Mouse (Mus musculus): ENCODE measurements around the gene Mrap. TPM values are rescaled to one million over a fixed set of nuclear protein-coding genes. Genes with fewer than 3 reads are reported as not detected.

Mrap gene
- total RNA-seq (2018; cell fraction: chromatin; rRNA removed): 1 to 10 TPM in 1 of 26 experiments, under 1 TPM in 1, not detected in 24; 0.73 to 1.2 TPM
- total RNA-seq (2018; cell fraction: cytosol; rRNA removed): under 1 TPM in 11 of 26 experiments, not detected in 15; 0.14 to 0.31 (median 0.22) TPM
- 1 to 10 TPM in 1 of 26 experiments, under 1 TPM in 1, not detected in 24; 0.85 to 1.1 TPM for total RNA-seq (2018; cell fraction: nucleus; rRNA removed)
- polyA plus RNA-seq (2018): 0.38 to 1.3 TPM (median 1.2 TPM) in 3 replicates

DNA sequence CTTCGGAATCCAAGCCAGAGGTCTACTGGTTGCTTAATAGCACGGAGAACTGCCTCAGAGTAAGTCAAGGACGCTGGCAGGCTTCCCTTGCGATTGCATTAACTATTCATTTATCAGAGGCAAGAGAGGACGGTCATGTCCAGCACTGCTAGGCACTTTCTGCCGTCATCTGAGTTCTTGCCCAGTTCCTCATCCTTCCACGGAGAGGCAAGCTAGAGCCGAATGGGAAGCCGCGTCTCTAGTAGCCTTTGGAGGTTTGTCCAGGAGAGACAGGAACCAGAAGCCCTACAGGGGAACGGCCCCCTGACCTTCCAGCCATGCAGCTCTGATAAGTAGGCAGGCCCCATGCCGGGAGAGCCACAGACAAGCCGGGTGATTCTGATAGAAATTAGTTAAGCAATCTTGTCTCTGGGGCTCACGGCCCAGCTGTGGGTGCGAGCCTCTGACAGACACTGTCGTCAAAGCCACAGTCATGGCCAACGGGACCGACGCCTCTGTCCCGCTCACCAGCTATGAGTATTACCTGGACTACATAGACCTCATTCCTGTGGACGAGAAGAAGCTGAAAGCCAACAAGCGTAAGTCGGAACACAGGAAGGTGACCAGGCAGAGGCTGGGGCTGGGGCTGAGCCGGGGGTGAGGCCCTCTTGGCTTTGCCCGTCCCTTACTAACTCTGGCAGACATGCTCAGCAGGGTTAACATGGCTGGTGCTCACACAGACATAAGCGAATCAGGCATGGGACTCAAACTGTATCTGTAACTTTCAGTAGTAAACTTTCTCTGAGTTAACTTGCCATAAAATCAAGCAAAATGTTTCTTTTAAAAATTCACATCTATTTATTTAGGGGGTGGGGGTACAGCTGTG lies at the start of gene Mrap:
Gene Mrap (plus strand): TSS at position 116 of the 865 bp plus-strand sequence.
- no peak within 1 kb of the TSS for H3K27ac ChIP-seq
- H3K4me3 ChIP-seq (ENCODE audit: inconsistent target): no peak within 1 kb of the TSS
- WGBS (ENCODE audit: missing documents): 93% methylated on average over 26 of the region's 26 CpGs

DNA sequence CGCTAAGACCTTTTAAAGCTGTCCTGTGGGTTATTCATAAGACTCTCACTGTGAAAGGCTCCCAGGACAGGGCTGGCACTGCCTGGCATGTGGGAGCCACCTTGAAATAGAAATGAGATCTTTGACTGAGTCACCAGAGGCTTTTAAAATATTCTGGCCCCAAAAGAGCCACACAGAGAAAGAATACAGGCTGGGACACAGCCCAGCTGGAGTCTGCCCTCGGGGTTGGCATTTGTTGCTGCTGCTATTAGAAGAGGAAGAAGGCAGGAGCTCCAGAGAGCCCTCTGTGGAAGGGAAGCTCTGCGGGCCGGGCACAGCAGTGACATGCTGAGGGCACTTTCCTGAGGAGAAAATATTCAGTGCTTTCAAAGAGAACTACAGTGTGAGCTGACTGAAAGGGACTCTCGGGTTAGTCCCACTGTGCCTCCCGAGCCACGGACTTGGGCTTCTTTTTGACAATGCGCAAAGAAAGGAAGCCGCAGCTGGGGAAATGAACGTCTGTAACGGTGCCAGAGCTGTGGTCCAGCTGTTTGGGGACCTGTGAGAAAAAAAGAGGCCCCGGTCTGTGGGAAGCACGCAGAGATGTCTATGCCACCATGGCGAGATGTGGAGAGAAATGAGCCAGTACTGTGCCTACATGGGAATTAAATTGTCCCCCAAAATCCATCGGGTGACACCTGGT lies 45.2 kb upstream of the Mrap start:
- 76% methylated on average over 14 of the region's 15 CpGs for WGBS (ENCODE audit: missing documents)

More for the DNA sequence above, at the start of gene Mrap:
- H3K36me3 ChIP-seq (ENCODE audit: inconsistent target): no peaks in the 10 kb centered on the region
- no peaks in the 10 kb centered on the region for H3K79me2 ChIP-seq (ENCODE audit: inconsistent target)

GRCm38 (mm10) chr16:90693625-90694024 lies 44.4 kb upstream of the Mrap start:
- no peaks in the 10 kb centered on the region for H3K79me2 ChIP-seq (ENCODE audit: inconsistent target)
- WGBS (ENCODE audit: missing documents): 96% methylated on average over 5 of the region's 5 CpGs
- H3K27ac ChIP-seq: no peak overlapping the region
- no peaks in the 10 kb centered on the region for H3K36me3 ChIP-seq (ENCODE audit: inconsistent target)
- no peak overlapping the region for H3K4me3 ChIP-seq (ENCODE audit: inconsistent target)

More for the DNA sequence above, 45.2 kb upstream of the Mrap start:
- Histone ChIP-seq H3K36me3 (ENCODE audit: inconsistent target) (no peaks in the 10 kb centered on the region), H3K27ac (no peak overlapping the region), H3K4me3 (ENCODE audit: inconsistent target) (no peak overlapping the region), H3K79me2 (ENCODE audit: inconsistent target) (no peaks in the 10 kb centered on the region)

- Histone ChIP-seq H3K4me3 (ENCODE audit: inconsistent target) (no peak overlapping the region), H3K79me2 (ENCODE audit: inconsistent target) (no peaks in the 10 kb centered on the region), H3K27ac (no peak overlapping the region), H3K36me3 (ENCODE audit: inconsistent target) (no peaks in the 10 kb centered on the region)
- 73% methylated on average over 9 of the region's 9 CpGs for WGBS (ENCODE audit: missing documents)
Observed at GRCm38 (mm10) chr16:90694719-90695118, 43.3 kb upstream of the Mrap start.

- 90% methylated on average over 10 of the region's 10 CpGs for WGBS (ENCODE audit: missing documents)
- H3K36me3 ChIP-seq (ENCODE audit: inconsistent target): no peaks in the 10 kb centered on the region
- no peak overlapping the region for H3K27ac ChIP-seq
- no peak overlapping the region for H3K4me3 ChIP-seq (ENCODE audit: inconsistent target)
- no peaks in the 10 kb centered on the region for H3K79me2 ChIP-seq (ENCODE audit: inconsistent target)
Observed at GRCm38 (mm10) chr16:90695121-90695520, 42.9 kb upstream of the Mrap start.

- H3K36me3 ChIP-seq (ENCODE audit: inconsistent target): no peaks in the 10 kb centered on the region
- no peak overlapping the region for H3K4me3 ChIP-seq (ENCODE audit: inconsistent target)
- H3K27ac ChIP-seq: no peak overlapping the region
- no peaks in the 10 kb centered on the region for H3K79me2 ChIP-seq (ENCODE audit: inconsistent target)
- WGBS (ENCODE audit: missing documents): 93% methylated on average over 9 of the region's 9 CpGs
Observed at GRCm38 (mm10) chr16:90696306-90696705, 41.7 kb upstream of the Mrap start.

DNA sequence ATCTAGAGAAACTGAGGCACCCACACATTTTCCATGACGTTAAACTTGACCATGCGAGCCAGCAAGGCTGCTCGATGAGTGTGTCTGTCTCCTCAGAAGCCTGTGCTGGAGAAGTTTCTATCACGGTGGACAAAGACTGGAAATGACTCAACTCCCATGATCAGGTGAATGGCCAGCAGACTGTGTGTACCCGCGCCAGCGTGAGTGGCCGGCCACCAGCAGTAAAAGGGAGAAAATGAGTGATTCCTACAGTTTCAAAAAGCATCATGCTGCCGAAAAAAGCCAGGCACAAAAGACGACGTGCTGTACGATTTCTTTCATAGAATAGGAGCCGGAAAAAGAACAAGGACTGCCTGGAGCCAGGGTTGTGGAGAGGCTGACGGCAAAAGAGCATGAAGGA lies 38.6 kb upstream of the Mrap start:
- H3K36me3 ChIP-seq (ENCODE audit: inconsistent target): no peaks in the 10 kb centered on the region
- H3K27ac ChIP-seq: no peak overlapping the region
- H3K79me2 ChIP-seq (ENCODE audit: inconsistent target): no peaks in the 10 kb centered on the region
- H3K4me3 ChIP-seq (ENCODE audit: inconsistent target): no peak overlapping the region
- WGBS (ENCODE audit: missing documents): 85% methylated on average over 14 of the region's 14 CpGs

DNA sequence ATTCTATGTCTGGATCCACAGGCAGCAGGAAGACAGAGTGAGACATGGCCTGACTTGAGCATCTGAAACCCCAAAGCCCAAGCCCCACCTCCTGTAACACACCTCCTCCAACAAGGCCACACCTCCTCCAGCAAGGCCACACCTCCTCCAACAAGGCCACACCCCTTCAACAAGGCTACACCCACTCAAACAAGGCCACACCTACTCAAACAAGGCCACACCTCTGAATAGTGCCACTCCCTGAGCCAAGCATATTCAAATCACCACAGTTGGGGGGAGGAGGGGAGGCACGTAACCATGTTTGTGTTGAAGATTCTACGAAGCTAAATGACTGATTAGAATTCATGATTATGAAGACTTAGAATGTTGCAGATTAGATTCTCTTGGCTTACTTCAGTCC lies 36.5 kb upstream of the Mrap start:
- 100% methylated on average over 2 of the region's 2 CpGs for WGBS (ENCODE audit: missing documents)

GRCm38 (mm10) chr16:90703646-90704045 lies 34.4 kb upstream of the Mrap start:
- Histone ChIP-seq H3K4me3 (ENCODE audit: inconsistent target) (no peak overlapping the region), H3K27ac (no peak overlapping the region), H3K36me3 (ENCODE audit: inconsistent target) (no peaks in the 10 kb centered on the region), H3K79me2 (ENCODE audit: inconsistent target) (no peaks in the 10 kb centered on the region)
- WGBS (ENCODE audit: missing documents): 27% methylated on average over 1 of the region's 1 CpGs

More for the DNA sequence above, 36.5 kb upstream of the Mrap start:
- Histone ChIP-seq H3K27ac (no peak overlapping the region), H3K79me2 (ENCODE audit: inconsistent target) (no peaks in the 10 kb centered on the region), H3K36me3 (ENCODE audit: inconsistent target) (no peaks in the 10 kb centered on the region), H3K4me3 (ENCODE audit: inconsistent target) (no peak overlapping the region)

DNA sequence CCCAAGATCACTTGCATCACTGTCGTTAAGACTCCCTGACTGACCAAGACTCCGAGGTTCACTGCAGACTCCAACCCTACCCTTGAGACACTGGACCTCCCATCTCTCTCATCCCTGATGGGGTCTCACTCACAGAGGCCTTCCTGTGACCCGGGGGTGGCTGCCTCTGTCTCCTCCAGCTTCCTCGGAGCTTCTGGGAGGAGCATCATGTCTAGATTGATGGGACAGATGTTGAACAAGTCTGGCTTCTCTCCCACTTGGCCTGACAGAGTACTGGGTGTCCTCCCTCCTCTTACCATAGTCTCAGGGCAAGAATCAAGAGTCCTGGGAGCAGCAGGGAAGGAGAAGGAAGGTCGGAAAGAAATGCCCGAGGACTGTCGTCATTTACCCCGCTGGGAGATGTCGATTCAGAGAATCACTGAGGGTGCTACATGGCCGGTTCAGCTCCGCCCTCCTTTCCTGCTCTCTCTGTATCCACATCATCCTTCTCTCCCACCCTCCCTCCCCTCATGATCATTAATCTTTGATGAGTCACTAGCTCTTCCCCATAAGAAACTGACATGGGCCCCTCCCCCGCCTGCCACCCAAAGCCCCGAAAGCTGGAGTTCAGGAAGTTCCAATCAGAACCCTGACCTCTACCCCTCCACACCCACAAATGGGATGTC lies 33.7 kb upstream of the Mrap start:
- no peak overlapping the region for H3K27ac ChIP-seq
- H3K36me3 ChIP-seq (ENCODE audit: inconsistent target): no peaks in the 10 kb centered on the region
- H3K4me3 ChIP-seq (ENCODE audit: inconsistent target): no peak overlapping the region
- H3K79me2 ChIP-seq (ENCODE audit: inconsistent target): no peaks in the 10 kb centered on the region
- WGBS (ENCODE audit: missing documents): 72% methylated on average over 13 of the region's 13 CpGs

- H3K4me3 ChIP-seq (ENCODE audit: inconsistent target): no peak overlapping the region
- H3K36me3 ChIP-seq (ENCODE audit: inconsistent target): no peaks in the 10 kb centered on the region
- no peak overlapping the region for H3K27ac ChIP-seq
- no peaks in the 10 kb centered on the region for H3K79me2 ChIP-seq (ENCODE audit: inconsistent target)
- 3% methylated on average over 3 of the region's 3 CpGs for WGBS (ENCODE audit: missing documents)
Observed at GRCm38 (mm10) chr16:90706279-90706678, 31.7 kb upstream of the Mrap start.

- H3K79me2 ChIP-seq (ENCODE audit: inconsistent target): no peaks in the 10 kb centered on the region
- H3K36me3 ChIP-seq (ENCODE audit: inconsistent target): no peaks in the 10 kb centered on the region
- 74% methylated on average over 16 of the region's 17 CpGs for WGBS (ENCODE audit: missing documents)
- no peak overlapping the region for H3K27ac ChIP-seq
- H3K4me3 ChIP-seq (ENCODE audit: inconsistent target): no peak overlapping the region
Observed at GRCm38 (mm10) chr16:90709711-90710289, 28.2 kb upstream of the Mrap start.

DNA sequence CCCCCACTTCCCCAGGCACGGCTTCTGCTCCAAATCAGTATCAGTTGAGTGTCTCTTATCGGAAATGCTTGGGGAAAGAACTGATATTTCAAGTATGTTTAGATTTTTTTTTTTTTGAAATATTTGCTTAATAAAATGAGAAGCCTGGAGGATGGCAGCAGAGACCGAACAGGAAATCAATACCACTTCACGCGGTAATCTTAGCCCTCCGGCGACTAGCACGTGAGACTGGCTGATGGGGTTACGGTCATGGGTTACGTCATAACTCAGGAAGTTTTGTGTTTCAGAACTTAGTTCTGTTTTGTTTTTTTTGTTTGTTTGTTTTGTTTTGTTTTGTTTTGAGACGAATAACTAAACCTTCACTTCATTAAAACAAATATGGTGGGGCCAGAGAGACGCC lies 27.7 kb upstream of the Mrap start:
- no peak overlapping the region for H3K4me3 ChIP-seq (ENCODE audit: inconsistent target)
- H3K27ac ChIP-seq: no peak overlapping the region
- 64% methylated on average over 12 of the region's 12 CpGs for WGBS (ENCODE audit: missing documents)
- H3K36me3 ChIP-seq (ENCODE audit: inconsistent target): no peaks in the 10 kb centered on the region
- no peaks in the 10 kb centered on the region for H3K79me2 ChIP-seq (ENCODE audit: inconsistent target)

GRCm38 (mm10) chr16:90724051-90724450 lies 14.0 kb upstream of the Mrap start:
- Histone ChIP-seq H3K36me3 (ENCODE audit: inconsistent target) (peaks cover 32% of the 10 kb centered on the region), H3K27ac (no peak overlapping the region), H3K79me2 (ENCODE audit: inconsistent target) (peaks cover 28% of the 10 kb centered on the region), H3K4me3 (ENCODE audit: inconsistent target) (no peak overlapping the region)
- WGBS (ENCODE audit: missing documents): 92% methylated on average over 4 of the region's 4 CpGs
